Mouse (Mus musculus) heart, adult 2 months (tissue): ENCODE results near the gene Prkacb. TPM values are rescaled to one million over a fixed set of nuclear protein-coding genes. Genes with fewer than 3 reads are reported as not detected.

ENCODE experiments used
- DNase-seq, 2 experiments: peaks; one replicate each; pipeline ENCODE4 v3.0.0; 2021
- H3K27ac ChIP-seq: fragments of 200-600 bp; 2 replicates; pipeline ENCODE4 v1.8.1; 2022
- H3K27me3 ChIP-seq: fragments of 200-500 bp; 2 replicates; pipeline ENCODE4 v1.6.1; 2012; ENCODE audit warnings: mild to moderate bottlenecking, low read length, inconsistent platforms, mixed read lengths; ENCODE audit not compliant: control insufficient read depth, insufficient read depth
- H3K36me3 ChIP-seq: fragments of 200-500 bp; 2 replicates; pipeline ENCODE4 v1.6.1; 2012; ENCODE audit warnings: low read length, inconsistent platforms; ENCODE audit not compliant: control insufficient read depth, insufficient read depth
- H3K4me1 ChIP-seq: fragments of 200-500 bp; 2 replicates; pipeline ENCODE4 v1.6.1; 2011; ENCODE audit warnings: low read length; ENCODE audit not compliant: control insufficient read depth, insufficient read depth
- H3K4me3 ChIP-seq: fragments of 200-600 bp; 2 replicates; pipeline ENCODE4 v1.8.1; 2022
- H3K79me2 ChIP-seq: fragments of 200-500 bp; replicated peaks from 2 replicates; pipeline ENCODE4 v1.6.1; 2012; ENCODE audit warnings: mild to moderate bottlenecking, inconsistent platforms, low read length, moderate library complexity, mixed read lengths; ENCODE audit not compliant: control insufficient read depth, insufficient read depth
- H3K9ac ChIP-seq: fragments of 200-500 bp; 2 replicates; pipeline ENCODE4 v1.6.1; 2012; ENCODE audit warnings: low read depth, mild to moderate bottlenecking, control low read depth, inconsistent platforms, low read length, mixed read lengths
- CTCF ChIP-seq: fragments of 200-600 bp; IDR thresholded peaks from 2 replicates; pipeline ENCODE4 v1.8.1; 2022; ENCODE audit warnings: antibody characterized with exemption, mild to moderate bottlenecking, moderate library complexity
- EP300 ChIP-seq: fragments of 200-500 bp; IDR thresholded peaks from 2 replicates; pipeline ENCODE4 v1.6.1; 2011; ENCODE audit warnings: low read depth, low read length, control low read depth; ENCODE audit not compliant: insufficient read depth
- POLR2A ChIP-seq: fragments of 200-500 bp; IDR thresholded peaks from 2 replicates; pipeline ENCODE4 v1.6.1; 2011; ENCODE audit warnings: mild to moderate bottlenecking, low read depth, low read length, control low read depth; ENCODE audit not compliant: insufficient read depth
- WGBS: fragments of 180-500 bp; shearing (Covaris S2); methylation state at CpG from one replicate; pipeline ENCODE4 v1.1.7; 2018; 5-methylcytosine and 5-hydroxymethylcytosine counted together
- intact Hi-C: fragments of 180-260 bp; cut with DNase I; formaldehyde crosslinking; loops from one replicate; pipeline ENCODE4 v1.15.1; 2025
- polyA plus RNA-seq: library from polyadenylated mRNA; depleted of rRNA; stranded (reverse); fragments of >200 nt; gene quantifications from 2 replicates; pipeline ENCODE4 v1.2.3, GENCODE M21; 2012
- total RNA-seq, 2 experiments: library from RNA; stranded (reverse); gene quantifications; 2 replicates each; pipeline ENCODE4 v1.2.3; 2021

Gene Prkacb
- total and polyA plus RNA-seq, 3 experiments: 19.8 to 58.9 (median 57.4) TPM

GRCm38 (mm10) chr3:146734907-146735629, 77.7 kb downstream of the Prkacb start:
- H3K36me3 ChIP-seq: peaks cover 2% of the 10 kb centered on the region
- no peak for DNase-seq
- H3K27ac ChIP-seq: no peak overlapping the region
- no peaks in the 10 kb centered on the region for H3K27me3 ChIP-seq
- TF ChIP-seq EP300 (no peak), POLR2A (no peak), CTCF (no peak)
- no peaks in the 10 kb centered on the region for H3K79me2 ChIP-seq
- 62% methylated on average over 9 of the region's 9 CpGs for WGBS
- H3K9ac ChIP-seq: no peak overlapping the region
- intact Hi-C loops: loop anchor here (5.0 kb wide), 1 partner anchor 48 kb away; the partner anchor contains the start of gene Samd13
- H3K4me3 ChIP-seq: no peak overlapping the region
- no peaks in the 10 kb centered on the region for H3K4me1 ChIP-seq

GRCm38 (mm10) chr3:146731499-146731898, 81.3 kb downstream of the Prkacb start:
- Histone ChIP-seq H3K27me3 (no peaks in the 10 kb centered on the region), H3K79me2 (no peaks in the 10 kb centered on the region), H3K9ac (no peak overlapping the region), H3K36me3 (peaks cover 2% of the 10 kb centered on the region), H3K4me1 (no peaks in the 10 kb centered on the region), H3K4me3 (no peak overlapping the region), H3K27ac (no peak overlapping the region)
- no peak for TF ChIP-seq CTCF
- no peak for TF ChIP-seq POLR2A
- no peak for TF ChIP-seq EP300
- intact Hi-C loops: loop anchor here (5.0 kb wide), 1 partner anchor 44 kb away; the partner anchor contains the start of gene Samd13
- WGBS: 88% methylated on average over 11 of the region's 11 CpGs
- no peak for DNase-seq

GRCm38 (mm10) chr3:146723037-146723436, 89.8 kb downstream of the Prkacb start:
- 57% methylated on average over 3 of the region's 3 CpGs for WGBS
- no peak for DNase-seq
- intact Hi-C loops: no loop called here

GRCm38 (mm10) chr3:146719696-146720095, 93.1 kb downstream of the Prkacb start:
- Histone ChIP-seq H3K79me2 (no peaks in the 10 kb centered on the region), H3K9ac (no peak overlapping the region), H3K36me3 (no peaks in the 10 kb centered on the region), H3K27ac (no peak overlapping the region), H3K4me3 (no peak overlapping the region), H3K4me1 (no peaks in the 10 kb centered on the region), H3K27me3 (no peaks in the 10 kb centered on the region)
- intact Hi-C loops: no loop called here
- no peak for DNase-seq
- WGBS: 70% methylated on average over 4 of the region's 4 CpGs
- TF ChIP-seq CTCF: no peak
- TF ChIP-seq EP300: no peak
- no peak for TF ChIP-seq POLR2A

More at GRCm38 (mm10) chr3:146723037-146723436, 89.8 kb downstream of the Prkacb start:
- Histone ChIP-seq H3K4me1 (no peaks in the 10 kb centered on the region), H3K27ac (no peak overlapping the region), H3K9ac (no peak overlapping the region), H3K36me3 (no peaks in the 10 kb centered on the region), H3K79me2 (no peaks in the 10 kb centered on the region), H3K27me3 (no peaks in the 10 kb centered on the region), H3K4me3 (no peak overlapping the region)
- TF ChIP-seq EP300 (no peak), POLR2A (no peak), CTCF (no peak)

- Histone ChIP-seq H3K27ac (no peak overlapping the region), H3K9ac (no peak overlapping the region), H3K4me1 (no peaks in the 10 kb centered on the region), H3K27me3 (no peaks in the 10 kb centered on the region), H3K36me3 (no peaks in the 10 kb centered on the region), H3K79me2 (no peaks in the 10 kb centered on the region), H3K4me3 (no peak overlapping the region)
- no peak for DNase-seq
- TF ChIP-seq POLR2A: no peak
- no peak for TF ChIP-seq CTCF
- TF ChIP-seq EP300: no peak
- WGBS: 75% methylated on average over 5 of the region's 5 CpGs
- intact Hi-C loops: no loop called here
These were observed 94.5 kb downstream of the Prkacb start for GRCm38 (mm10) chr3:146718251-146718650.

GRCm38 (mm10) chr3:146712305-146712704, 100.5 kb downstream of the Prkacb start:
- WGBS: 85% methylated on average over 7 of the region's 7 CpGs

More at GRCm38 (mm10) chr3:146712305-146712704, 100.5 kb downstream of the Prkacb start:
- Histone ChIP-seq H3K79me2 (no peaks in the 10 kb centered on the region), H3K9ac (no peak overlapping the region), H3K27me3 (no peaks in the 10 kb centered on the region), H3K36me3 (no peaks in the 10 kb centered on the region), H3K4me3 (no peak overlapping the region), H3K4me1 (no peaks in the 10 kb centered on the region), H3K27ac (no peak overlapping the region)
- no peak for TF ChIP-seq CTCF
- TF ChIP-seq EP300: no peak
- no peak for TF ChIP-seq POLR2A
- intact Hi-C loops: no loop called here
- DNase-seq: no peak
